Mouse (Mus musculus) MEL (cell line): Measurements from ENCODE around the gene Rrp7a.

Experiments
- CTCF ChIP-seq, 3 experiments: IDR thresholded peaks in 2 of 3; conservative IDR thresholded peaks in 1 of 3; 2 replicates each; pipeline ENCODE4 v1.5.1; 2011 to 2012; ENCODE audit warnings: low read length in 3 of 3, low read depth in 2 of 3, mild to moderate bottlenecking in 2 of 3, improper control_type of control experiment in 1 of 3, inconsistent platforms in 1 of 3, mixed read lengths in 1 of 3, moderate library complexity in 1 of 3; ENCODE audit not compliant: control insufficient read depth in 1 of 3, insufficient read depth in 1 of 3, poor library complexity in 1 of 3, severe bottlenecking in 1 of 3
- EP300 ChIP-seq, 2 experiments: IDR thresholded peaks; 2 replicates each; pipeline ENCODE4 v1.6.1; 2011; ENCODE audit warnings: improper control_type of control experiment in 2 of 2, low read length in 2 of 2, low read depth in 1 of 2, mild to moderate bottlenecking in 1 of 2
- GATA1 ChIP-seq: IDR thresholded peaks from 2 replicates; pipeline ENCODE4 v1.6.1; 2011; ENCODE audit warnings: low read depth, low read length, improper control_type of control experiment
- MEF2A ChIP-seq: IDR thresholded peaks from 2 replicates; pipeline ENCODE4 v1.6.1; 2014; ENCODE audit warnings: low read depth, mild to moderate bottlenecking, inconsistent platforms, low read length, improper control_type of control experiment; ENCODE audit not compliant: poor library complexity, insufficient replicate concordance, severe bottlenecking; ENCODE audit errors: extremely low read depth
- MXI1 ChIP-seq: IDR thresholded peaks from 2 replicates; pipeline ENCODE4 v1.6.1; 2011; ENCODE audit warnings: mild to moderate bottlenecking, low read depth, low read length, improper control_type of control experiment
- RAD21 ChIP-seq: IDR thresholded peaks from 2 replicates; pipeline ENCODE4 v1.6.1; 2011; ENCODE audit warnings: mild to moderate bottlenecking, low read depth, low read length, improper control_type of control experiment
- SMC3 ChIP-seq: IDR thresholded peaks from 2 replicates; pipeline ENCODE4 v1.6.1; 2011; ENCODE audit warnings: low read depth, low read length, improper control_type of control experiment
- TBP ChIP-seq: IDR thresholded peaks from 2 replicates; pipeline ENCODE4 v1.8.0; 2011; ENCODE audit warnings: low read depth, low read length, improper control_type of control experiment
- UBTF ChIP-seq: IDR thresholded peaks from 2 replicates; pipeline ENCODE4 v1.6.1; 2012; ENCODE audit warnings: low read depth, mild to moderate bottlenecking, inconsistent platforms, low read length, improper control_type of control experiment, moderate library complexity, borderline replicate concordance; ENCODE audit not compliant: insufficient read depth
- ZKSCAN1 ChIP-seq: IDR thresholded peaks from 2 replicates; pipeline ENCODE4 v1.6.1; 2012; ENCODE audit warnings: low read depth, mild to moderate bottlenecking, inconsistent platforms, low read length, improper control_type of control experiment, moderate library complexity
- ZMIZ1 ChIP-seq: IDR thresholded peaks from 2 replicates; pipeline ENCODE4 v1.6.1; 2012; ENCODE audit warnings: low read depth, mild to moderate bottlenecking, inconsistent platforms, low read length, improper control_type of control experiment, moderate library complexity

- TF ChIP-seq ZMIZ1: no peak
- TF ChIP-seq CTCF (IDR thresholded peaks at IDR 0.05 in 2 of 3, conservative IDR thresholded peaks at IDR 0.05 in 1 of 3; ENCODE audit: control insufficient read depth in 1 of 3, insufficient read depth in 1 of 3, low read depth in 2 of 3, low read length in 3 of 3, poor library complexity in 1 of 3, severe bottlenecking in 1 of 3): no peak
- no peak for TF ChIP-seq ZKSCAN1
- no peak for TF ChIP-seq RAD21
- no peak for TF ChIP-seq MXI1
- TF ChIP-seq SMC3: no peak
- TF ChIP-seq GATA1: no peak
- TF ChIP-seq EP300 (IDR thresholded peaks at IDR 0.05; ENCODE audit: low read depth in 1 of 2, low read length in 2 of 2): no peak
- TF ChIP-seq UBTF: no peak
- no peak for TF ChIP-seq MEF2A
- no peak for TF ChIP-seq TBP
Measured at GRCm38 (mm10) chr15:83168311-83168710, 45.7 kb upstream of the Rrp7a start.
